Mouse (Mus musculus): ENCODE results near the gene Olfr360.
"Not testable (repeated sequence)": the region's sequence is repeated elsewhere in the genome, so short reads cannot be mapped to it uniquely, and the experiment has no call there.

Gene Olfr360

DNA sequence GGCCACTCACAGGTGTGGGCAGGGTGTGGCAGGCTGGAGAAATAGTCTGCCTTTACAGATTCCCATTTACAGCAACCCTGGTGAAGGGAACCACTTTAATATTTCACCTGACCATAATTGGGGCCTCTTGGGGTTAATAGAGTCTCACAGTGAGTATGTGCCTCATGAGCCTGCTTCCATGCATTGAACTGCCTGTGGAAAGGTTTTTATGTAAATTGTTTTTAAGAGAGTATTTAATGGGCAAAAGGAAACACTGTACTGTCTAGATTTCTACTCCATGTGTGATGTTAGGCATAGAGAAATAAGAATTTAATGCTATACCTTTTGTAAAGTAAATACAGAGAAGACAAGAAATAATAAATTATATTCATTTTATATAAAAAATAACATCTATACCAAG is at the start of gene Olfr360:
Gene Olfr360 (plus strand): TSS at position 301 of the 400 bp plus-strand sequence.
- in situ Hi-C loops (cut with MboI, MseI): no loop called here

DNA sequence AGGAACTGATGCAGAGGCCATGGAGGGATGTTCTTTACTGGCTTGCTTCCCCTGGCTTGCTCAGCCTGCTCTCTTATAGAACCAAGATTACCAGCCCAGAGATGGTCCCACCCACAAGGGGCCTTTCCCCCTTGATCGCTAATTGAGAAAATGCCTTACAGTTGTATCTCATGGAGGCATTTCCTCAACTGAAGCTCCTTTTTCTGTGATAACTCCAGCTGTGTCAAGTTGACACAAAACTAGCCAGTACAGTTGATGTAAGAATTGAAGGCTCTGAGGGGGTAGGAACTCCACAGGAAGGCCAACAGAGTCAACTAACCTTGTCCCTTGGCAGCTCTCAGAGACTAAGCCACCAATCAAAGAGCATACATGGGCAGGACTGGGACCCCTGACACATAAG is 23.6 kb downstream of the Olfr360 start, which contains the start of gene Olfr361:
Gene Olfr361 (minus strand): TSS at position 101 of the 400 bp plus-strand sequence.
- in situ Hi-C loops (cut with MboI, MseI): not testable (repeated sequence)

DNA sequence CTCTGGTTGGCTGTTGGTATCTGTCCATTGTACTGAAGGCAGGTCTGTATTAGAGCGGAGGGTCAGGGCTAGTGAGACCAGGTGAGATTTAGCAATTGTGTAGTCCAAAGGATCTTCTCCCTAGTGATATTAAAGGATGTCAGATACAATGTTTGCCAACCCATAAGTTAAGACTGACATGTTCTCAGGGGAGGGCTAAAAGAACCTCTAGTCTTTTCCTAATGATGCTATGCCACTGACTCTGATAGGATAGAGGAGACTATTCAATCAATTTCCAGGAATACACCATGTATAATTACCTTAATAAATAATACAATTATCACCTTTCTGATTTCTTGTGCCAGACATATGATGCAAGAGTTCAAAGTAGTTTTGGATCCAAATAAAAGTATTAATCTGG is 52.3 kb downstream of the Olfr360 start, which contains the start of gene Olfr362:
Gene Olfr362 (minus strand): TSS at position 101 of the 400 bp plus-strand sequence.
- in situ Hi-C loops (cut with MboI, MseI): no loop called here
